Mouse (Mus musculus): Measurements from ENCODE around the gene Eif2ak1. TPM values are rescaled to one million over a fixed set of nuclear protein-coding genes. Genes with fewer than 3 reads are reported as not detected.
A peak's percentile ranks its signal among the peaks of the same experiment; 100 is the strongest.

Eif2ak1 gene
- total RNA-seq, 2 experiments from 2014 or later: 23.6 to 23.8 TPM

DNA sequence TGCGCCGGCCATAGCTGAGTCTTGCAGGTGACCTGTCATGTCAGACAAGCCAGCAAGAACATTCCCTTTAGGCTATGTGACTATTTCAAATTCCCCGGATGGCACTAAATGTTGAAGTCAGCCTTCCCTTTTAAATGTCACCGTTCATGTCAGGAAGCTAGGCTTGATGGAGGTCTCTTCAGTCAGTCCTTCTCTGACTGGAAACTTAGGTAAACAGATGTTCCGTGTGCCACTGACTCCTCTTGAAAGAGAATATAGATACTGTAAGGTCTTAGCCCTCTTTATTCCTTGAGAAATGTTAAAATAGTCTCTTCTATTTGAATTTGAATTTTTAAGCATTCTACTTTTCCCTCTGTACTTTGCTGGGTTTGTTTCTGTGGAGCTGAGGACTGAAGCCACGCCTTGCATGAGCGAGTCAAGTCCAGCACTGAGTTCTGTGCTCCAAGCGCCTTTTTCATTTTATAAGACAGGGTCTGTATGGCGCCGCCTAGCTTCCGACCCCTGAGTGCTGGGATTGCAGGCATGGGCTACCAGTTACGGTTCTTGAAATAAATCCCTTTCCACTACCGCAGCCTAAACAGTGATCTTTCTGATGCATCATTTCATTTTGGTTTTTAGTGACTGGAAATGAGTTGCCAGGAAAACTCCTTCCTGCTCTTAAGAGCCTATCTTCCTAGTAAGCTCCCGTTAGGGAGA, 80.2 kb downstream of the Eif2ak1 start, which contains the start of gene Ankrd61:
TSS of gene Ankrd61 (minus strand) at position 51 of the 696 bp plus-strand sequence.
- no peak for DNase-seq

DNA sequence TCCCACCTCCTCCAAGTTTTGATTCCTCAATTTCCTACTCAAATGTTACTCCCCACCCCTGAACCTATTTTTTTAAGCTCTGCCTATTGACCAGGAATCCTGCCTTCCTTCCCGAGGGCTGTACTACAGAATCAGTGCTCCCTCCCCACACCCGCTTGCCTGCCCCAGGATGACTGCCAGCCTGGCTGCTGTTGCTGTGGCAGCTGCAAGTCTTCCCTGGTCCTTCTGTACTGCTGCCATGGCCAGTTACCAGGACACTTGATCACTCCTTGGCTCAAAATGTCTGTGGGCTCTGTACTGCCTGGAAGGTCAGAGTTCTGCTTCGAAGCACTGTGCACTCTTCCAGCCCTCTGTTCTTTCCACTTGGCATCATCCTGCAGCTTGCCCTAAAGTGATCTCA, 84.5 kb downstream of the Eif2ak1 start:
- DNase-seq: peak; percentile 81

DNA sequence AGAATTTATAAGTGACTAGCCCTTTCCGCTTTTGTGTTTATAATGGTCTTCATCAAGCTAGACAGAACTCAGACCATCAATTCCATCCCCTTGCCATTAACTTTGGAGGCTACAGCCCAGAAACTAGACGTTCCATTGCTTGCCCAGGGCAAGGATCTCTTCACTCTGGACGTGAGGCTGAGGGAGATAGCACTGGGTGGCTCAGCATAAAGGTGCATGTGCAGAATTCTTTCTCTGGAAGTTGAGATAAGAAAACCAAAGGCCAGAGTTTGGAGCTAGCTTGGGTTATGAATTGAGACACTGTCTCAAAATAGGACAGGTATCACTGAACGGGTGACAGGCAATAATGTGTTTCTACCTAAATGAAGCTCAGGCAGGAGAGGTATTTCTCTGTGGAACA, 86.2 kb downstream of the Eif2ak1 start:
- no peak for DNase-seq

DNA sequence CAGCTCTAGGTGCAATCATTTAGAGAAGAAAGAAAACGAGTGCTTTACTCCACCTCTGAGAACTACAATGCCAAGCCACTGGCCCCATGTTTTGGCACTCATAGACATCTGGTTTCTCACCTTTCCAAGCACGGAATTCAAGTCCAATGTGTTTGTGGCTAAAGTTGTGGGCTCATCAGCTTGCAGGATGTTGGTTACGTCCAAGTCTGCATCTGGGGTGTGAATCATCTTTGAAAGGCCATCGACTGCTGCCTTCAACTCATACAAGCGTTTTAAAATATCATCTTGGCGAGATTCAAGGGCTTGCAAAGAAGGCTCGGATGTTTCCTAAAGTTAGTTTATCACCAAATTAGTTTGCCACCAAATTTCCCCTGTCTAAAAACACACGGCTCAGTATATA, 88.8 kb downstream of the Eif2ak1 start:
- DNase-seq: no peak

DNA sequence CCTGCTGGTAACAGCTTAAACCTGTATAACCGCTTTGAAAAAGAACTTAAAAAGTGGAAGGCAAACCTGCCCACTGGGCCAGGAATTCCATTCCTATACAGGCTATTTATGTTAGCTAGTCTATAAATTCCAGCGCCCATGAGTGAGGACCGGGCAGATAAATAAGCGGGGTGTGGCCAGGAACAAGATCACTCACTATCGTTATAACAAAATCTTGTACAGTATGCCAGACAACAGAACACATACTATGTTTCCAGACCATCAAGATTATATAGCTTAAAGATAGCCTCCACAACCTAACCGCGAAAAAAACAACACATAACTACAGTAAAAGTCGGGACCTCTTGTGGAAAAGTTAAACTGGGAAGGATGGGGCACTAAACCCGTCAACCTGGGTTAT, 91.3 kb downstream of the Eif2ak1 start:
- no peak for DNase-seq

DNA sequence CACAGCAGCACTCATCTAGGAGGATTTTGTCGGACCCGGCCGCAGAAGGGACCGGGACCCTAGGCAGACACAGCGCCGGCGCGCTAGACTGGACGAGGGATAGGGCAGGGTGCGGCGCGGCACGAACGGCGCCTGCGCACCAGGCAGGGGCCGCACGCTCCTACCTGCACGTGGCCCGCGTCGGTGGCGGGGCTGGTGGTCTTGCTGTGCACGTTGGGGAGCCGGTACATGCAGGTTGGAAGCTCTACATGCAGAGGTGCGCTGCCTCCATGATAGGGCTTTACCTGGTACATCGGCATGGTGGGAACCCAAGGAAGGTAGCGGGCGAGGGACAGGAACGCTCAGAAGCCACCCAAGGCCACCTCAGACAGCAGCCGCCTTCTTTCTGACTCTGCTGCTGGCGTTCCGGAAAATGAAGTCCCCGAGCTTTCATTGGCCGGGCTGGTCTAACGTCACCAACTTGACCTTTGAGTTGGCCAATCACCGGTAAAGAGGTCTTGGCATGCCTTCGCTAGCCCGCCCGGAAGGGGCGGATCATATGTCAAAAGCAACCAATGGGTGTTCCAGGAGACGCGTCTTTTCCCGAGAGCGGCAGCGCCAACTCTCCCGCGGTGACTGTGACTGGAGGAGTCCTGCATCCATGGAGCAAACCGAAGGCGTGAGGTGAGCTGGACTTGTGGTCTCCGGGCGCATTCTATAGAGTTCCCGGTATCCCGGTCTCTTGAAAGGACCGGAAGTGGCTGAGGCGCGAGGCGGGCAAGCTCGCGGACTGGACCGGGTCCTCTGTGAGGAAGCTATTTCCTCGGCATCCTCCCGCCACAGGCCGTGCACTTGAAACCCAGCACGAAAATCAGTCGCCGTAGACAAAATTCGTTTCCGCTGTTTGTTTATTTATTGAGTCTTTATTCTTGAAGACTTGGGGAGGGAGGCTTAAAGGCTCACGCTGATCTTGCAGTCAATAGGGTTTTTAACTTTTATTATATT, 92.1 kb downstream of the Eif2ak1 start, which contains the start of the genes Aimp2 and Pms2:
TSS of gene Aimp2 (minus strand) at position 431 of the 984 bp plus-strand sequence.
TSS of gene Pms2 (plus strand) at position 548 of the 984 bp plus-strand sequence.
- peak; percentile 87 for DNase-seq

DNA sequence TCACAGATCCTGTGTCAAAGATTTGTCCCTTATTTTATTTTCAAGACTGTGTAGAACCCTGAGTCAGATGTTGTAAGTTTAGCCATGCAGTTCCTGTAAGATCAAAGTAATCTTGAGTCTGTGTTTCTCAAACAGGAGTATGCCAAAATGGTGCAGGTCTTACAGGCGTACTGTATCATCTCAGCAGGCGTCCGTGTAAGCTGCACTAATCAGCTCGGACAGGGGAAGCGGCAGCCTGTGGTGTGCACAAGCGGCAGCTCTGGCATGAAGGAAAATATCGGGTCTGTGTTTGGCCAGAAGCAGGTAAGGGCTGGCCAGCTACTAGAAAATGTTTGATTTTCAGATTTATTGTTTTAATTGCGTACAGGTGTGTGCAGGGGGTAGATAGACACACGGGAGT, 98.6 kb downstream of the Eif2ak1 start:
- DNase-seq: no peak

DNA sequence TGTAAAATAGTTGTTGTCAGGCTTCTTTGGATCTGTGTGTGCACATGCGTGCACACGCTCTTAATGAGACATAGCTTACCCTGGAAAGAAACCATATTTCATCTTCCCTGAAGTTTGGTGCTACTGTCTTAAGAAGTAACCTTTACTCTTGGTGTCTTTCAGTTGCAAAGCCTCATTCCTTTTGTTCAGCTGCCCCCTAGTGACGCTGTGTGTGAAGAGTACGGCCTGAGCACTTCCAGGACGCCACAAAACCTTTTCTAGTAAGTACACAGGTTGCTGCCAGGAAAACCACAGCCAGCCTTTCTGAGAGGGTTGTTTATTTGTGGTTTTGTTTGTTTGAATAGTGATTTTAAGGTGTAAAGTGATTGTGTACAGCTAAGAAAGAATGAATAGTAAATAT, 99.8 kb downstream of the Eif2ak1 start:
- DNase-seq: peak; percentile 53

DNA sequence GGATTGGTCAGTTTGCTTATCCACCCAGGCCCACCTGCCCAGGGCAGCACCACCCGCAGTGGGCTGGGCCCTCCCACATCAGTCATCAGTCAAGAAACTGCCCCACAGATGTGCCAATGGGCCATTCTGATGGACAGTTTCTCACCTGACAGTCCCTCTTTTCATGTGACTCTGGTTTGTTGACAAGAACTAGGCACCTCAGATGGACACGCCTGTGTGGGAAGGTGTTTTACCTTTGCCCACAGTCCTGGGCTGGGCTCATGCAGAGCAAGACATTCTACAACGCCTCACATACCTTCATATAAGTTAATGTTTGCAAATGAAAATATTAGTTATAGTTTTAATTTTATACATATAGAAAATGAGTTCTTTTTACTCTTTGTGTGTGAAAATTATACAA, 100.5 kb downstream of the Eif2ak1 start:
- DNase-seq: no peak

DNA sequence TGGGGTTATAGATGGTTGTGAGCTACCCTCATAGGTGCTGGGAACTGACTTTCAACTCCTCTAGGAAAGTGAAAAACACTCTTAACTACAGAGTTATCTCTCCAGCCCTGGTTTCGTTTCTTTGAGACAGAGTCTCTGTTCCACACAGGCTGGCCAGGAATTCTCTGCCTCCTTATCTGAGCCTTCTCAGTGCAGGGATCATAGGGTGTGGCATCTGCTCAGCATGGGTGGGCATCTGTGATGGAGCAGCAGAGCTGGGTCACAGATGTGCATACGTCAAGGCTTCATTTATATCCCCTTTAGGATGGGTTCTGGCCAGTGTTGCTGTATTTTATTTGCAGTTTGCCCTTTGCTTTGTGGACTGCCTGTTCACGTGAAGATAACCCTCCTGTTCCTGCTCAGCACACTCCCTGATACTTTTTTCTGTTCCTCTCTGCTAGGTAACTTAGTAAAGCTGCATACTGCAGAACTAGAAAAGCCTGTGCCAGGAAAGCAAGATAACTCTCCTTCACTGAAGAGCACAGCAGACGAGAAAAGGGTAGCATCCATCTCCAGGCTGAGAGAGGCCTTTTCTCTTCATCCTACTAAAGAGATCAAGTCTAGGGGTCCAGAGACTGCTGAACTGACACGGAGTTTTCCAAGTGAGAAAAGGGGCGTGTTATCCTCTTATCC, 107.3 kb downstream of the Eif2ak1 start:
- no peak for DNase-seq

DNA sequence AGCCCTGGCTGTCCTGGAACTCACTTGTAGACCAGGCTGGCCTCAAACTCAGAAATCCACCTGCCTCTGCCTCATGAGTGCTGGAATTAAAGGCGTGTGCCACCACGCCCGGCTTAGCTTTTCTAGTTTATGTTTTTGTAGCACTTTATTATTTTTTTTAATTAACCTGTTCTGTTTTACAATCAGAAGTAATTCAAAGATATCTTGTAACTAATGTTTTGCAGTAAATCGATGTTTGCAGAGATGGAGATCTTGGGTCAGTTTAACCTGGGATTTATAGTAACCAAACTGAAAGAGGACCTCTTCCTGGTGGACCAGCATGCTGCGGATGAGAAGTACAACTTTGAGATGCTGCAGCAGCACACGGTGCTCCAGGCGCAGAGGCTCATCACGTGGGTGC, 110.3 kb downstream of the Eif2ak1 start, which contains the start of gene Gm42421:
TSS of gene Gm42421 (plus strand) at position 301 of the 400 bp plus-strand sequence.
- DNase-seq: no peak

DNA sequence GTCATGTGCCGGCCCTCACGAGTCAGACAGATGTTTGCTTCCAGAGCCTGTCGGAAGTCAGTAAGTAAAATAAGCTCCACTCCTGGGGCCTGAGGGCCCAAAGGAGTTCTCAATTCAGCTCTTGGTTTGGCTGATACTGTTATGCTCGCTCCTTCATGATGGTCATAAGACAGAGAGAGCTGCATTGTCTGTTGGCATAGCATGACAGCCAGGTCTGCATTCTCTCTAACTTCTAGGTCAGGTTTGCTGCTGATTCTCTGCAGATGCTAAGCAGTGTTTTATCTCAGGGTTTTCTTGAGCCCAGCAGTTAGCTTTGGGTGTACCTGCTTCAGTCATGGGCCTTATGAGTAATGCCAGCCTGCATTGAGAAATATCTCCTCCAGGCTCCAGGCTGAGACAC, 111.7 kb downstream of the Eif2ak1 start:
- DNase-seq: no peak

DNA sequence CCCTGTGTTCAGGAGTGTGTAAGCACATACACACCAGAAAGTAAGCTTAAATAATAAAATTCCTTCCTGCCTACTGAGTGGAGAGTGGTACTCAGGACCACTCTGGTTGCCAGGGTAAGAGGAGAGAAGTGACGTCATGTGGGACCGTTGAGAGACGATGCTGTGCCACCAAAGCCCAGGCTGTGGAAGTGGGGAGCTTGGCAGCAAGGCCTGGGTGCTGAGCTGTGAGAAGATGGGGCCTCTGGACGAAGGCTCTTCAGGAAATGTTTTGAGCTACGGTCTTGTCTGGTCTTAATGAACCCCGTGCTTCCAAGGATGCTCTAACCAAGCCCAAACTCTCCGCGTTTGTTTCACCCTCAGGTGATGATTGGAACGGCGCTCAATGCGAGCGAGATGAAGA, 113.1 kb downstream of the Eif2ak1 start:
- DNase-seq: no peak

DNA sequence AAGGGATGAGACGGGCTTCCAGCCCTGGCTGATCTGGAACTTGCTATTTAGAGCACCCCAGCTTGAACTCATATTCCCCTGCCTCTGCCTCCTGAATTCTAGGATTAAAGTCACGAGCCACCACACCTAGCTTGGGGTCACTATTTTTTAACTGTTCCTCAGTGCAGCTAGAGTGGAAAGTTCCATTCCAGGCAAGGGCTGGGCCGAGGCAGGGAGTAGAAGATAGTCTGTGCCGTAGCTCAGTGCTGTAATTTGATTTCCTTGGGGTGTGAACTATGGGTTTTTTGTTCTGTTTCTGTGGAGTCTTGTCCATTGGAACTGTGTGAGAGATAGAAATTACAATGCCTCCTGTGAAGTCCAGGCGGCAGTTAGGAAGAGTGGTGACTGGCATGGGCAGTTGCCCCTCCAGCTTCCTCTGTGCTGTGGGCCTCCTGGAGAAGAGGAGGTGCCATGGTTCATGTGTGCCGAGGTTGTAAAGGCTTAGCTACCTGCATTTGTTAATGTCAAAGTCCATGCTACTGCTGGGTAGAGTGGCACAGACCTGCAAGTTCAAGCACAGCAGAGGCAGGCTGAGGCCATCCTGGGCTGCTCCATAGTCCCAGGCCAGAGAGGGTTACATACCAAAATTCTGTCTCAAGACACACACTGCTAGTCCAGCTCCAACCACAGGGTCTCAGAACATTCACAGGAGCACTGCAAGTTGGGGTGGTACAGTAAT, 114.4 kb downstream of the Eif2ak1 start:
- DNase-seq: no peak

DNA sequence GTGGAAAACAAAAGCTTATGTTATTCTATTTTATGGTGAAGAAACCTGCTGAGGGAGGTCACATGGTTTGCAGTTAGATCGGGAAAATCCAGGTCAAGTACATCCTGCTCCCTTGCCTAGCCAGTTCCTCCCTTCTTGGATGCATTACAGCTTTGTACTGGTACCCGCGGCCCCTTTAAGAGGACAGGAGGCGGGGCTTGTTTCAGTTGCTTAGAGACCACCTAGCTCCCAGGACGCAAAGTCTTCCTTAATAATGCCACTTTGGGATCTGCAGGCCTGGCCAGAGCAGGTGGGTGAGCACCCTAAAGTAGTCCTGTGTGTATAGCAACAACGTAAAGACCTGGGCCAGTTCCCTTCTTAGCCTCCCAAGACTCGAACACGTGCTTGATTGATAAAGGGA, 115.2 kb downstream of the Eif2ak1 start, which contains the start of gene Rsph10b:
TSS of gene Rsph10b (plus strand) at position 205 of the 400 bp plus-strand sequence.
- no peak for DNase-seq

DNA sequence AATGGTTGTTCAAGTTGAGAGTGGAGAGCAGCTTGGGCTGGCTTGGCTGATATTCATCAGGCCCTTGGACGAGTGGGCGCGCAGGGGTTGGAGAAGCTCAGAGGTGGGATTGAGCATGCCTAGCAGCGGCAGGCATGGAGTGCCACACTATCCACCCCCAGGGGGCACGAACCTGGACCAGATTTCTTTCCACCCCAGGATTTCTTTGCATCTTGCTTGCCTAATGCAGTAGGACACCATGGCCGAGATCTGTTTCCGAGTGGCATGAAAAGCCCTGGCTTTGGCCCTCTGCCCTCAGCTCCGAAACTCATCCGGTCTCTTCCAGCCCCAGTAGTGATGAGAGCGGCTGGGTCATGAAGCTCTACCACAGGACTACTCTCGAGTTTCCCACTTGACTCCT, 115.8 kb downstream of the Eif2ak1 start:
- no peak for DNase-seq

DNA sequence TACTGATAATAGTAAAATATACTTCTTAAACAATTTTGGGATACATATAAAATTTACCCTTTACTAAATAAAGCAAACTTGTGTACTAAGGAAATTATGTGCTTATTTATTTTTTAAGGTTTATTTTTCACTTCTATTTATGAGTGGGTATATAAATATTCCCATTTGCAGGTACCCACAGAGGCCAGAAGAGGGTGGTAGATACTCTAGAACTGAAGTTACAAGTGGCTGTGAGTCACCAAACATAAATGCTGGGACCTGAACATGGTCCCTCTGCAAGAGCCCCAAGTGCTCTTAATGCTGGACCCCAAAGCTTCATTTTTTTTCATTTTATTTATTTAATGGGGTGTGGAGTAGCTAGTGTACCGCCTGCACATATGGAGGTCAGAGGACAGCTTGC, 116.3 kb downstream of the Eif2ak1 start:
- DNase-seq: no peak

DNA sequence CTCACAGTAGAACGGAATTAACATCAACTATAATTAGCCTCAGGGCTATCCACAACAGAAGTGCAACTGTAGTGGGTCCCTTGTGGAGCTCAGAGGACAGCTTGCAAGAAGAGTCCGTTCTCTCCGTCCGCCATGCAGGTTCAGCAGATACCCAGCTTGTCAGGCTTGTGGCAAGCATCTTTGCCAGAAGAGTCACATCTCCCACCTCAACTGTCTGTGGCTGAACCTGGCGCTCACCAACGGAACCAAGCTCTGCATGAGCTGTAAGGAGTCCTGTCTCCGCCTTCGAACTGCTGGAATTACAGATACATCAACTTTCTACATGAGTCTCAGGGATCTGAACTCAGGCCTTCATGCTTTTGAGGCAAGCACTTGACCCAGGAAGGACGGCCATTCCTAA, 118.6 kb downstream of the Eif2ak1 start:
- no peak for DNase-seq

DNA sequence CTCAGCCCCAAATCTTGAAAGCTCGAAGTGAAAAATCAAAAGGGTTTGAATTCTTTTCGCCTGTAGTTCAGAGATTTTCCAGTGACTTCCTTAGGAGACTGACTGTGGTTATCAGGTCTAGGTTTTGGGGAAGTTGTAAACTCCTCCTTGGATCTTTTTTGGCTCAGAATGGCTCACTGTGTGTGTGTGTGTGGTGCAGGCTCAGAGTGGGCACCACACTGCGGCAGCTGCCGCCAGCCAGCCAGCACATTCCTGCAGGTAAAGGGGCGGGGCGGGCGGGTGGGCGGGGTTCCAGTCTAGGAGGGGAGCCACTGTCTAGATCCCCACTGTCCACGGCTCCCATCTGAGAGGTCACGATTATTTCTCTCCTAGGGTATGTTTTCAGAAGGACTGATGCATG, 124.0 kb downstream of the Eif2ak1 start:
- no peak for DNase-seq

DNA sequence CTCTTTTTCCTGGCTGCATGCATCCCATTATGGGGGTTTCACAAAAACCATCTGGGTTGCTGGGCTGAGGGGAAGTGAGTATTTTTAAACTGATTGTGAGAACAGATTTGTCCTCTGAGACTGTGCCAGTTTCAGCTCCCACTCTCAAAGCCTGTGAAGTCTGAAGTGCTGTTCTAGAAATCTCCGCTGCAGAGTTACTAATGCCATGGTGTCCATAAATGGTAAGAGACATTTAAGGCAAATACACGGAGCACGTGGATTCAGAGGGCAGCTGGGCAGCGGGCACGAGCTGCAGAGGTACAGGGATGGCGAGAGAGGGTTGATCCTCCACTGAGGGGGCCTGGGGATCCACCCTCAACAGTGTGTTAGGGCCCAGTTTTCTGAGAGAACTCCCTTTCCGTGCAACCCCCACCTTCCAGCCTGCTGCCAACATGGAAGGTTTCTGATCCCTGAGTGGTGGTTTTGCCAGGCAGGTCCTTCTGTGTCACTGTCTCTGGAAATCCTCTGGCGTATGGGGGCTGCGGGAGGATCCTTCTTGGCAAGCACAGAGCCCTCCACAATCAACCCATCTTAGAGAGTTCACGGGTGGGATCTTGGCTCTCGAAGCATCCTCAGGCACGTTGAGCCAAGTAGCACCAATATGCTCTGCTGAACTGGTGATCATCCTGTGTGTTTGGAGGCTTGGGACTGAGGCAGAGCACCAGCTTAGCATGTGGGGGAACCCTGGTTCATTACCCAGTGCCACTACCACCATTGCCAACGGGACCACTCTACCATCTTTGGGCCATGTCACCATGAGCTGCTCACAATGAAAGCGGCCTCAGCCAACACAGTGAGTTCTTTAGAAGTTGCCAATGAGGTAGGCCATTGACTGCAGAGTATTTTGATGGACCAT, 125.9 kb downstream of the Eif2ak1 start:
- no peak for DNase-seq

DNA sequence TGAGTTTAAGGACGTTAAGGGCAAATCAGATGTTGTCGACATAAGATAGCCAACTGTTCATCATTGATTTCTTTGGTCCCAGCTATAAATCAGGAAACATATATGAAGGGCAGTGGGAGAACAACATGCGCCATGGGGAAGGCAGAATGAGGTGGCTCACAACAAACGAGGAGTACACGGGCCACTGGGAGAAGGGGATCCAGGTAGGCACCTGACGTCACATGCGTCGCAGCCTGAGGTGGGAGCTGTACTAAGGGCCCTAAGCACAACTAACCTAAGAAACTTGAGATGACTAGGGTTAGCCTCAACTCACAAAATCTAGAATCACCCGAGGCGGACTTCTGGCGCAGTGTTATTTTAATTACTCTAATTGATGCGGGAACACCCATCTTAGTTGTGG, 130.8 kb downstream of the Eif2ak1 start:
- DNase-seq: no peak

Measured in gastrocnemius, postnatal 10 days (tissue).